Mouse (Mus musculus) MEL (cell line): ENCODE data around the gene Thsd4.

Experiments
- CTCF ChIP-seq, 3 experiments: IDR thresholded peaks in 2 of 3; conservative IDR thresholded peaks in 1 of 3; 2 replicates each; pipeline ENCODE4 v1.5.1; 2011 to 2012; ENCODE audit warnings: low read length in 3 of 3, low read depth in 2 of 3, mild to moderate bottlenecking in 2 of 3, improper control_type of control experiment in 1 of 3, inconsistent platforms in 1 of 3, mixed read lengths in 1 of 3, moderate library complexity in 1 of 3; ENCODE audit not compliant: control insufficient read depth in 1 of 3, insufficient read depth in 1 of 3, poor library complexity in 1 of 3, severe bottlenecking in 1 of 3
- GATA1 ChIP-seq: IDR thresholded peaks from 2 replicates; pipeline ENCODE4 v1.6.1; 2011; ENCODE audit warnings: low read depth, low read length, improper control_type of control experiment
- USF1 ChIP-seq: IDR thresholded peaks from 2 replicates; pipeline ENCODE4 v1.6.1; 2014; ENCODE audit warnings: low read depth, mild to moderate bottlenecking, inconsistent platforms, low read length, improper control_type of control experiment, moderate library complexity

DNA sequence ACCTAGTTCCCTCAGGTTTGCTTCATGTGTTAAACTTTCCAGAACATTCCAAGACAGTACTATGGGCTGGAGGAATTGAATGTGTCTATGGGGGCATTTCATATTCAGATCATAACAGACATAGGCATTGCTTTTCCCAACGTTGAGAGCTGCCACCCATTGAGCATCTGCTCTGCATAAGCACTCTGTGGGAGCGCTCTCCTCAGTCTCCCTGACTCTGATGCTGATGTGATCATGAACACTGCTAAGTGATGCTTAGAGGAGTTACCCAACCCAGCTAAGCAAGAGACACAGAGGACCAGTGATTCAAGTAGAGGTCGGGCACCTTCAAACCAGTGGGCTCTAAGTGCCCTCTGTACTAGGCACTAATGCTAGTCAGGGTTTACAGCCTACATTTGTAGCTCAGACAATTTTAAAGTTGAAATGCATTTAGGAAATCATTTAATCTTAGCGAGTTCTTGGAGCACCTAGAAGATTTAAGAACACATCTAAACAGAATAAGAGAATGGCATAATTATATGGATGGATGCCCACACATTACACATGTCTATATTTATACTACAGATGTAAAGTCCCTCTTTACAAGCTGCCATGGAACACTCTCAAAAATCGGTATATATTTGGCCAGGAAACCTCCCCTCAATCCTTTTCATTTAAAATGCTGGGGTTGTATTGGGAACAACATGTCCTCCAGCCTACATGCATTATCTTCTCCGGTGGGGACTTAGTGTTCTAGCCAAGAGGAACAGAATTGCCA lies 392.4 kb downstream of the Thsd4 start:
- TF ChIP-seq USF1: no peak
- no peak for TF ChIP-seq CTCF (IDR thresholded peaks at IDR 0.05 in 2 of 3, conservative IDR thresholded peaks at IDR 0.05 in 1 of 3; ENCODE audit: control insufficient read depth in 1 of 3, insufficient read depth in 1 of 3, low read depth in 2 of 3, low read length in 3 of 3, poor library complexity in 1 of 3, severe bottlenecking in 1 of 3)
- TF ChIP-seq GATA1: no peak
